Mouse (Mus musculus): ENCODE results near the gene Heatr3. TPM values are rescaled to one million over a fixed set of nuclear protein-coding genes. Genes with fewer than 3 reads are reported as not detected.

Gene Heatr3
- polyA plus RNA-seq, 1 experiment from 2014 or later, result 13.5 TPM

DNA sequence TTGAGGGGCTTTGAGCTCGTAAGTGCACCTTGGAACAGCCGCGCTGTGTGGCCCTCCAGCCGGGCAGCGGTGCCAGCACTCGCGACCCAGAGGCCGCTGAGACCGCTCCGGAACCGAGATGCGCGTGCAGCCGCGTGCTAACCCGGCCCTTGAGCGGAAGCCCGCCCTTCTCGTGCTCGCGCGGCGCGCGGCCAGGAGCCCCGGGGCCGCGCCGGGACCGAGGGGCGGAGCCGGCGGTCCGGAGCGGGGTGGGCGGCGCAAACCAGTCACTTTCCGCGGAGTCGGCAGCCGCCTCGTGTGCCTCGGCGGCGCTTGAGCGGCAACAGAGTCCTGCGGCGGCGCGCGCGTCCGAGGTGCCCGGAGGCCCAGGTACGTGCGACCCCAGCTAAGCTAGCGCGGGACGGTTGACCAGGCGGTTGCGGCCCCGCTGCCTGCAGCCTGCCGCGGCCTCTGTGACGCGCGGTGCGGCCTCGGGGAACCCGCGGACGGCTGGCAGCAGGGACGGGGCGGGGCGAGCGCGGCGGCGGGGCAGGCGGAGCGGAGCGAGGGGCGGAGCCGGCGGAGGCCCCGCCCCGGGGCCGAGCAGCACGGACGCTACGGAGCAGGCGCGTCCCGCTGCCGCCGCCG is 61.4 kb downstream of the Heatr3 start, which contains the start of gene Tent4b:
TSS of gene Tent4b (plus strand) at position 269 of the 627 bp plus-strand sequence.
- H3K4me2 ChIP-seq (replicated peaks; ENCODE audit: low read depth, low read length), result peak within 1 kb of the TSS; percentile 94
- peak; percentile 97 for ATAC-seq
- H3K36me3 ChIP-seq (ENCODE audit: insufficient read depth, low read length), result no peaks in the 10 kb centered on the region
- H3K27me3 ChIP-seq (replicated peaks; ENCODE audit: insufficient read depth, low read length), result no peaks in the 10 kb centered on the region
- H3K9ac ChIP-seq (replicated peaks; ENCODE audit: low read depth), result peak within 1 kb of the TSS; percentile 68
- H3K4me3 ChIP-seq (ENCODE audit: low read depth, low read length), result peak within 1 kb of the TSS; percentile 89
- TF ChIP-seq EP300 (IDR thresholded peaks at IDR 0.05), result no peak
- no peak for TF ChIP-seq CTCF (IDR thresholded peaks at IDR 0.05)
- peak; percentile 96 for DNase-seq (ENCODE audit: low spot score)
- H3K4me1 ChIP-seq (ENCODE audit: insufficient read depth, low read depth, low read length), result peaks cover 11% of the 10 kb centered on the region; the same call in 1 of the 2 replicates
- under 1% methylated on average over 61 of the region's 97 CpGs for WGBS
- H3K27ac ChIP-seq (ENCODE audit: low read length), result peak within 1 kb of the TSS; percentile 96
- H3K9me3 ChIP-seq (ENCODE audit: low read length), result no peaks in the 10 kb centered on the region

GRCm38 (mm10) chr8:88199700-88200601 is 62.3 kb downstream of the Heatr3 start:
- ATAC-seq, result peak; percentile 53

GRCm38 (mm10) chr8:88200724-88201495 is 63.3 kb downstream of the Heatr3 start:
- H3K27me3 ChIP-seq (replicated peaks; ENCODE audit: insufficient read depth, low read length), result no peaks in the 10 kb centered on the region
- H3K9me3 ChIP-seq (ENCODE audit: low read length), result no peaks in the 10 kb centered on the region
- H3K27ac ChIP-seq (ENCODE audit: low read length), result no peak overlapping the region
- WGBS, result 10% methylated on average over 10 of the region's 10 CpGs
- H3K4me1 ChIP-seq (ENCODE audit: insufficient read depth, low read depth, low read length), result peaks cover 11% of the 10 kb centered on the region; the same call in 1 of the 2 replicates
- ATAC-seq (no peak), DNase-seq (ENCODE audit: low spot score) (peak; percentile 9)
- H3K4me2 ChIP-seq (replicated peaks; ENCODE audit: low read depth, low read length), result peak overlapping the region; percentile 94
- H3K36me3 ChIP-seq (ENCODE audit: insufficient read depth, low read length), result no peaks in the 10 kb centered on the region
- TF ChIP-seq EP300 (IDR thresholded peaks at IDR 0.05), result no peak
- TF ChIP-seq CTCF (IDR thresholded peaks at IDR 0.05), result no peak
- H3K9ac ChIP-seq (replicated peaks; ENCODE audit: low read depth), result no peak overlapping the region
- H3K4me3 ChIP-seq (ENCODE audit: low read depth, low read length), result peak overlapping the region; percentile 89

More at GRCm38 (mm10) chr8:88199700-88200601, 62.3 kb downstream of the Heatr3 start:
- Histone ChIP-seq H3K9ac (replicated peaks; ENCODE audit: low read depth) (peak overlapping the region; percentile 68), H3K4me1 (ENCODE audit: insufficient read depth, low read depth, low read length) (peaks cover 11% of the 10 kb centered on the region; the same call in 1 of the 2 replicates), H3K4me3 (ENCODE audit: low read depth, low read length) (peak overlapping the region; percentile 89), H3K27me3 (replicated peaks; ENCODE audit: insufficient read depth, low read length) (no peaks in the 10 kb centered on the region), H3K36me3 (ENCODE audit: insufficient read depth, low read length) (no peaks in the 10 kb centered on the region), H3K9me3 (ENCODE audit: low read length) (no peaks in the 10 kb centered on the region), H3K27ac (ENCODE audit: low read length) (peak overlapping the region; percentile 96), H3K4me2 (replicated peaks; ENCODE audit: low read depth, low read length) (peak overlapping the region; percentile 94)
- peak; percentile 62 for DNase-seq (ENCODE audit: low spot score)
- no peak; the same call in 1 of the 2 replicates for TF ChIP-seq CTCF (IDR thresholded peaks at IDR 0.05)
- no peak for TF ChIP-seq EP300 (IDR thresholded peaks at IDR 0.05)
- WGBS, result under 1% methylated on average over 47 of the region's 117 CpGs

DNA sequence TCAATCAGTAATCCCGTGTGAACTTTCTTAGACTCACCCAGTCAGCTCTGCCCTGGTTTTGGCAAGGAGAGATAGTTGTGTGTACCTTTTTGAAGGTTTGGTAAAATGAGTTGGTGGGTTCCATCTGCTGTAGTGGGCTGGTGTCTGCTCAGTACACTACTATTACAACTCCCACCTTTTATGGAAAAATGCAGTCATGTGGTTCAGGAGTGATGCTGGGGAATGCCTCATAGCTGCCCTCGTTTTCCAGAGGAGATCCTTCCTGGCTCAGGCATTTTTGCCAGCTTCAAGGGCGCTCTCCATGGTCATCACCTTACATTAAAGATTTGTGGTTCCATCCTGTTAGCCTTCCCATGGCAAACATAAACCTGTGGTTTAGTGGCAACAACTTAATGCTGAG is 64.0 kb downstream of the Heatr3 start:
- TF ChIP-seq EP300 (IDR thresholded peaks at IDR 0.05) (no peak), CTCF (IDR thresholded peaks at IDR 0.05) (no peak)
- WGBS, result 38% methylated on average over 3 of the region's 3 CpGs
- H3K36me3 ChIP-seq (ENCODE audit: insufficient read depth, low read length), result no peaks in the 10 kb centered on the region

GRCm38 (mm10) chr8:88206016-88206415 is 68.4 kb downstream of the Heatr3 start:
- no peak for DNase-seq (ENCODE audit: low spot score)
- Histone ChIP-seq H3K9ac (replicated peaks; ENCODE audit: low read depth) (no peak overlapping the region), H3K9me3 (ENCODE audit: low read length) (no peaks in the 10 kb centered on the region), H3K4me3 (ENCODE audit: low read depth, low read length) (no peak overlapping the region), H3K36me3 (ENCODE audit: insufficient read depth, low read length) (no peaks in the 10 kb centered on the region), H3K4me1 (ENCODE audit: insufficient read depth, low read depth, low read length) (peaks cover 5% of the 10 kb centered on the region; the same call in 1 of the 2 replicates), H3K4me2 (replicated peaks; ENCODE audit: low read depth, low read length) (no peak overlapping the region), H3K27ac (ENCODE audit: low read length) (no peak overlapping the region), H3K27me3 (replicated peaks; ENCODE audit: insufficient read depth, low read length) (no peaks in the 10 kb centered on the region)
- ATAC-seq, result no peak
- WGBS, result 90% methylated on average over 9 of the region's 9 CpGs
- TF ChIP-seq CTCF (IDR thresholded peaks at IDR 0.05) (no peak), EP300 (IDR thresholded peaks at IDR 0.05) (no peak)

More for the DNA sequence above, 64.0 kb downstream of the Heatr3 start:
- H3K27me3 ChIP-seq (replicated peaks; ENCODE audit: insufficient read depth, low read length), result no peaks in the 10 kb centered on the region
- H3K4me3 ChIP-seq (ENCODE audit: low read depth, low read length), result no peak overlapping the region
- DNase-seq (ENCODE audit: low spot score) (no peak), ATAC-seq (no peak)
- H3K9me3 ChIP-seq (ENCODE audit: low read length), result no peaks in the 10 kb centered on the region
- H3K4me2 ChIP-seq (replicated peaks; ENCODE audit: low read depth, low read length), result peak overlapping the region; percentile 94; the same call in 1 of the 2 replicates
- H3K27ac ChIP-seq (ENCODE audit: low read length), result no peak overlapping the region
- peaks cover 11% of the 10 kb centered on the region; the same call in 1 of the 2 replicates for H3K4me1 ChIP-seq (ENCODE audit: insufficient read depth, low read depth, low read length)
- H3K9ac ChIP-seq (replicated peaks; ENCODE audit: low read depth), result no peak overlapping the region

Data from lung, postnatal 0 days (tissue).